Mouse (Mus musculus) MEL (cell line): ENCODE measurements around the gene Eef1b2. TPM values are rescaled to one million over a fixed set of nuclear protein-coding genes. Genes with fewer than 3 reads are reported as not detected.
"Not testable (repeated sequence)": the region's sequence is repeated elsewhere in the genome, so short reads cannot be mapped to it uniquely, and the experiment has no call there.

Experiments
- DNase-seq: peaks from one replicate; pipeline ENCODE4 v3.0.0; 2011; ENCODE audit warnings: low read depth, low spot score
- H3K27ac ChIP-seq: 2 replicates; pipeline ENCODE4 v1.5.1; 2012; ENCODE audit warnings: low read depth, mild to moderate bottlenecking, control low read depth, low read length, moderate library complexity; ENCODE audit not compliant: control insufficient read depth
- H3K27me3 ChIP-seq, 2 experiments: fragments of 150-350 bp in 1 of 2; sonication (generic) in 1 of 2; 2 replicates each; pipeline ENCODE4 v1.6.1; 2012; ENCODE audit warnings: low read length in 2 of 2, mild to moderate bottlenecking in 2 of 2, improper control_type of control experiment in 1 of 2, moderate library complexity in 1 of 2; ENCODE audit not compliant: insufficient read depth in 2 of 2, control insufficient read depth in 1 of 2
- H3K36me3 ChIP-seq, 2 experiments: 2 replicates each; pipeline ENCODE4 v1.6.1; 2012 to 2014; ENCODE audit warnings: low read length in 2 of 2, improper control_type of control experiment in 1 of 2, inconsistent platforms in 1 of 2, mild to moderate bottlenecking in 1 of 2; ENCODE audit not compliant: insufficient read depth in 2 of 2, control insufficient read depth in 1 of 2
- H3K4me1 ChIP-seq, 2 experiments: fragments of 150-350 bp in 1 of 2; sonication (generic) in 1 of 2; 2 replicates each; pipeline ENCODE4 v1.6.1; 2012; ENCODE audit warnings: low read length in 2 of 2, improper control_type of control experiment in 1 of 2, mild to moderate bottlenecking in 1 of 2; ENCODE audit not compliant: insufficient read depth in 2 of 2, control insufficient read depth in 1 of 2
- H3K4me3 ChIP-seq, 2 experiments: fragments of 150-350 bp in 1 of 2; sonication (generic) in 1 of 2; 2 replicates each; pipeline ENCODE4 v1.5.1; 2012; ENCODE audit warnings: low read depth in 2 of 2, low read length in 2 of 2, mild to moderate bottlenecking in 2 of 2, moderate library complexity in 2 of 2, control low read depth in 1 of 2, improper control_type of control experiment in 1 of 2; ENCODE audit not compliant: control insufficient read depth in 1 of 2, insufficient read depth in 1 of 2
- H3K79me2 ChIP-seq: 2 replicates; pipeline ENCODE4 v1.6.1; 2012; ENCODE audit warnings: mild to moderate bottlenecking, low read length, moderate library complexity; ENCODE audit not compliant: control insufficient read depth, poor library complexity, insufficient read depth
- H3K9ac ChIP-seq: 2 replicates; pipeline ENCODE4 v1.6.1; 2012; ENCODE audit warnings: low read depth, mild to moderate bottlenecking, control low read depth, low read length, moderate library complexity; ENCODE audit not compliant: control insufficient read depth, poor library complexity, severe bottlenecking
- H3K9me3 ChIP-seq: fragments of 150-350 bp; sonication (generic); replicated peaks from 2 replicates; pipeline ENCODE4 v1.6.1; 2012; ENCODE audit warnings: mild to moderate bottlenecking, low read length, improper control_type of control experiment, moderate library complexity; ENCODE audit not compliant: insufficient read depth
- BHLHE40 ChIP-seq: IDR thresholded peaks from 2 replicates; pipeline ENCODE4 v1.6.1; 2012; ENCODE audit warnings: low read depth, mild to moderate bottlenecking, inconsistent platforms, low read length, improper control_type of control experiment, borderline replicate concordance
- CHD1 ChIP-seq: IDR thresholded peaks from 2 replicates; pipeline ENCODE4 v1.6.1; 2012; ENCODE audit warnings: low read depth, mild to moderate bottlenecking, inconsistent platforms, low read length, improper control_type of control experiment
- CTCF ChIP-seq, 3 experiments: IDR thresholded peaks in 2 of 3; conservative IDR thresholded peaks in 1 of 3; 2 replicates each; pipeline ENCODE4 v1.5.1; 2011 to 2012; ENCODE audit warnings: low read length in 3 of 3, low read depth in 2 of 3, mild to moderate bottlenecking in 2 of 3, improper control_type of control experiment in 1 of 3, inconsistent platforms in 1 of 3, mixed read lengths in 1 of 3, moderate library complexity in 1 of 3; ENCODE audit not compliant: control insufficient read depth in 1 of 3, insufficient read depth in 1 of 3, poor library complexity in 1 of 3, severe bottlenecking in 1 of 3
- JUND ChIP-seq: IDR thresholded peaks from 2 replicates; pipeline ENCODE4 v1.6.1; 2011; ENCODE audit warnings: low read depth, mild to moderate bottlenecking, improper control_type of control experiment, low read length
- RAD21 ChIP-seq: IDR thresholded peaks from 2 replicates; pipeline ENCODE4 v1.6.1; 2011; ENCODE audit warnings: mild to moderate bottlenecking, low read depth, low read length, improper control_type of control experiment
- RCOR1 ChIP-seq: IDR thresholded peaks from 2 replicates; pipeline ENCODE4 v1.6.1; 2012; ENCODE audit warnings: low read depth, mild to moderate bottlenecking, inconsistent platforms, low read length, improper control_type of control experiment
- SIN3A ChIP-seq: IDR thresholded peaks from 2 replicates; pipeline ENCODE4 v1.6.1; 2012; ENCODE audit warnings: low read length, improper control_type of control experiment, inconsistent platforms
- SMC3 ChIP-seq: IDR thresholded peaks from 2 replicates; pipeline ENCODE4 v1.6.1; 2011; ENCODE audit warnings: low read depth, low read length, improper control_type of control experiment
- TAL1 ChIP-seq: IDR thresholded peaks from 2 replicates; pipeline ENCODE4 v1.6.1; 2012; ENCODE audit warnings: mild to moderate bottlenecking, inconsistent platforms, low read length, moderate library complexity, mixed read lengths
- USF1 ChIP-seq: IDR thresholded peaks from 2 replicates; pipeline ENCODE4 v1.6.1; 2014; ENCODE audit warnings: low read depth, mild to moderate bottlenecking, inconsistent platforms, low read length, improper control_type of control experiment, moderate library complexity
- ZC3H11A ChIP-seq: IDR thresholded peaks from 2 replicates; pipeline ENCODE4 v1.6.1; 2012; ENCODE audit warnings: low read depth, mild to moderate bottlenecking, inconsistent platforms, low read length, improper control_type of control experiment
- polyA plus RNA-seq, 2 experiments: library from polyadenylated mRNA; stranded (reverse) in 1 of 2; unstranded in 1 of 2; fragments of >175 nt in 1 of 2; fragments of >200 nt in 1 of 2; gene quantifications; 2 replicates each; pipeline versions ENCODE4 v1.2.1 to v1.2.4; 2012; ENCODE audit warnings: low replicate concordance in 2 of 2, low read depth in 1 of 2; ENCODE audit not compliant: insufficient read length in 2 of 2, insufficient read depth in 1 of 2, missing spikeins in 1 of 2
- total RNA-seq: library from RNA; depleted of rRNA; stranded (reverse); fragments of 300-350 nt; gene quantifications from 2 replicates; pipeline ENCODE4 v1.2.3, GENCODE M21; 2012

The Eef1b2 gene
- total and polyA plus RNA-seq, 3 experiments = 1,696 to 2,991 (median 1,846) TPM

DNA sequence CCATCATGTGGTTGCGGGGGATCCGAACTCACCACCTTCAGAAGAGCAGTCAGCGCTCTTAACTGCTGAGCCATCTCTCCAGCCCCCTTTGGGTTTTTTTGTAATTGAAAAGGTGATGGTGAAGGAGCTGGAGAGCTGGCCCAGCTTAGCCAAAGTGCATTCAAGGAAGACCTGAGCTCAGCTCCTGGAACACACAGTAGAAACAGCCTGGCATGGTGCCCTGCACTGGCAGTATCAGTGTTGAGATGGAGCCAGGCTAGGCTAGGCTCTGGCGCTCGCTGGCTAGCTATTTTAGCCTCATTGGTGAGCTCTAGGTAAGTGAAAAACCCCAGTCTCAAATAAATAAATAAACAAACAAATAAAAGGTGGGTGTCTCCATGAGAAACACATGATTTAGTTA is 5.6 kb downstream of the Eef1b2 start:
- peaks cover 9 to 17% of the 10 kb centered on the region in 2 experiments for H3K36me3 ChIP-seq

DNA sequence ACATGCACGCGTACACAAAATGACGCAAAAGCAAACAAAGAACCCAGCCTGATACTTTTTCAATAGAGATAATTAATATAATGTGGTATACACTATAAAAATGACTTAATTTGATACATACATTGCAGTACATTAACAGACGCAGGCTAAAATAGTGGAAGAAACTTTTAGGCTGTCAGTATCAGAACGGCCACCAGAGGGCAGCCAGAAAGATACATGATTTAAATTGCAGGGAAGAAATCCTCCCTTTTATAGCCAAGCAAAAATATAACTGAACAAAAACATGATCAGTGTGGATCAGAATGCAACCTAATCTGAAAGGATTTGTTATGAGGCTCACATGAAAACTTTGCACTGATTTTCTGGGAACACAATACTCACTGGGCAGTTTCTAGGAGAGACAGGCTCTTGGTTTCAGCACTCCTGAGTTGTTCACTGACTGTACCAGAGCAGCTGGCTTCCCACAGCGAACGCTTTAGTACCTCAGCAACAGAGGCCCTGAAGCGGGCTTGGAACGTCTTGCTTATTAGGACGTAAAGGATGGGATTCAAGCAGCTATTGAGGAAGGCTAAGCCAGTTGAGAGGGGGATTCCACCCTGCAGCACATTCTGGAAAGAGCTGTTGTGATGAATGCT is 6.1 kb downstream of the Eef1b2 start:
- no peak overlapping the region for H3K9ac ChIP-seq
- peaks cover 9 to 17% of the 10 kb centered on the region in 2 experiments for H3K36me3 ChIP-seq
- H3K27ac ChIP-seq = no peak overlapping the region
- H3K27me3 ChIP-seq = no peaks in the 10 kb centered on the region
- TF ChIP-seq BHLHE40 (no peak), JUND (no peak), SMC3 (peak; percentile 56), RAD21 (peak; percentile 30), CTCF (IDR thresholded peaks at IDR 0.05 in 2 of 3, conservative IDR thresholded peaks at IDR 0.05 in 1 of 3; ENCODE audit: control insufficient read depth in 1 of 3, insufficient read depth in 1 of 3, low read depth in 2 of 3, low read length in 3 of 3, poor library complexity in 1 of 3, severe bottlenecking in 1 of 3) (peak; percentile 30 to 71 (median 61)), ZC3H11A (peak; percentile 26; the same call in 1 of the 2 replicates), SIN3A (no peak), RCOR1 (no peak), CHD1 (no peak), USF1 (no peak)
- H3K9me3 ChIP-seq = no peaks in the 10 kb centered on the region
- H3K4me1 ChIP-seq = peaks cover 2 to 7% of the 10 kb centered on the region in 2 experiments; a peak in 2 of 4 replicates
- DNase-seq = peak; percentile 76
- H3K79me2 ChIP-seq = peaks cover 12% of the 10 kb centered on the region
- H3K4me3 ChIP-seq = no peak overlapping the region

More for the DNA sequence above, 5.6 kb downstream of the Eef1b2 start:
- DNase-seq = peak; percentile 46
- Histone ChIP-seq H3K4me3 (no peak overlapping the region), H3K27ac (no peak overlapping the region), H3K4me1 (peaks cover 2 to 7% of the 10 kb centered on the region in 2 experiments; a peak in 2 of 4 replicates), H3K27me3 (no peaks in the 10 kb centered on the region), H3K9me3 (no peaks in the 10 kb centered on the region), H3K9ac (no peak overlapping the region), H3K79me2 (peaks cover 17% of the 10 kb centered on the region)
- TF ChIP-seq TAL1 = no peak

GRCm38 (mm10) chr1:63185430-63185829 is 8.8 kb downstream of the Eef1b2 start:
- not testable (repeated sequence) for H3K79me2 ChIP-seq, H3K9me3 ChIP-seq, H3K27me3 ChIP-seq, H3K4me3 ChIP-seq, H3K4me1 ChIP-seq, H3K27ac ChIP-seq, H3K9ac ChIP-seq, DNase-seq, H3K36me3 ChIP-seq
